Mouse (Mus musculus): ENCODE measurements around the gene Coro6. TPM values are rescaled to one million over a fixed set of nuclear protein-coding genes. Genes with fewer than 3 reads are reported as not detected.
A peak's percentile ranks its signal among the peaks of the same experiment; 100 is the strongest.

Gene Coro6
- polyA plus RNA-seq, 1 experiment: 1.7 TPM

DNA sequence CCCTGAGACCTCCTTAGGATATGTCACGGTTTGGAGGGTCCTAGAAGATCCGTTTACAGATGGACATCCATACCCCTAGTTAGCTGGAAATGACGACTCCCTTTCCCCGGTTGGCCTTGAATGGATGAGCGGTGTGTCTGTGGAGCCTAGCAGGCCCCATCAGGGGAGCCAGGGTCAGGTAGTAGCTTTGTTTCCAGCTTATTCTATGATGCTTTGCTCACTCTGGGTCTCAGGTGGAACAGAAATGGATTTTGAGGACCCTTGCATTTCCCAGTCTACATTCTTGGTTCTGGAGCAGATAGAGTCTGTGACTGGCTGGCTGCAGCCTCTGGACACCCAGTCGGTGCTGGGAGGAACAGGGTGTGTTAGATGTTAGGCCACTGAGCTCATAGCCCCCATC lies 32.6 kb downstream of the Coro6 start:
- Histone ChIP-seq H3K4me3 (ENCODE audit: insufficient read depth, low read depth, low read length) (peak overlapping the region; percentile 94), H3K27ac (replicated peaks; ENCODE audit: low read depth, low read length) (peak overlapping the region; percentile 87), H3K4me1 (ENCODE audit: control insufficient read depth, insufficient read depth, insufficient read length, low read length) (peaks cover 41% of the 10 kb centered on the region)

DNA sequence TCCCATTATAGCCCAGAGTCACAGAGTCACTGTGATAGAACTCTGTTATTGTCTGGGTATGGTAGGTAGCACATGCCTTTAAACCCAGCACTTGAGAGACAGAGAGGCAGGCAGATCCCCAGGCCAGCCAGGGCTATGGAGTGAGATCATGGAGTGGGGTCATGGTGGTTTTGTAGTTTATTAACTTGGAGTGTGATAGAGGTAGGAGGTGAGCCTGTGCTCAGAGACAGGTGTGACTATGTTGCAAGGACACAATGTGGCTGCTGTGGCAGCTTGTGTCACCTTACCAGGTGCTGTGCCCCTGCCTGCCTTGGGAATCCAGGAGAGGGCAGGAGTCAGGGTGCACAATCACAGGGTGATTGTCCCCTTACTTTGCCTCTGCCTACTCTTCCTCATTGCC lies 33.3 kb downstream of the Coro6 start:
- H3K27ac ChIP-seq (replicated peaks; ENCODE audit: low read depth, low read length): peak overlapping the region; percentile 87
- H3K4me1 ChIP-seq (ENCODE audit: control insufficient read depth, insufficient read depth, insufficient read length, low read length): peaks cover 41% of the 10 kb centered on the region
- no peak overlapping the region for H3K4me3 ChIP-seq (ENCODE audit: insufficient read depth, low read depth, low read length)

DNA sequence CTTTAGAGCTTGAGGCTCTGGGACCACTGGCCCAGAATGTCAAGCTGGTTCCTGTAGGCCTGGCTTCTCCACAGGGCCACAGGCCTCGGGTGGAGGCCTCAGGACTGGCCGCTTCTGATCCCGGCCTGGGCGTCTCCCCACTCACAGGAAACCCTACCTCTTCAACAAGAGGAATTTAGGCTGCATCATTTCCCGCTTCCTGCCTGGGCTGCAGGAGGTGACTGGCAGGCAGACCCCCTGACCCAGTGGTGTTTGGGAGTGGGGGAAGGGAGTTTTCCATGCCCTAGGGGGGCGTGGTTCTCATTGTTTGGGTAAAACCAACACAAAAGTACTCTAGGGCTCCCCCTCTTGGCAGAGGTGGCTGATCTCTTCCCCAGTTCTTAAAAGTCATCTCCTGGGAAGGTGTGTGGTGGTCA lies 35.1 kb downstream of the Coro6 start:
- peak overlapping the region; percentile 99 for H3K27ac ChIP-seq (replicated peaks; ENCODE audit: low read depth, low read length)
- peak overlapping the region; percentile 21 for H3K4me3 ChIP-seq (ENCODE audit: insufficient read depth, low read depth, low read length)
- H3K4me1 ChIP-seq (ENCODE audit: control insufficient read depth, insufficient read depth, insufficient read length, low read length): peaks cover 29% of the 10 kb centered on the region

DNA sequence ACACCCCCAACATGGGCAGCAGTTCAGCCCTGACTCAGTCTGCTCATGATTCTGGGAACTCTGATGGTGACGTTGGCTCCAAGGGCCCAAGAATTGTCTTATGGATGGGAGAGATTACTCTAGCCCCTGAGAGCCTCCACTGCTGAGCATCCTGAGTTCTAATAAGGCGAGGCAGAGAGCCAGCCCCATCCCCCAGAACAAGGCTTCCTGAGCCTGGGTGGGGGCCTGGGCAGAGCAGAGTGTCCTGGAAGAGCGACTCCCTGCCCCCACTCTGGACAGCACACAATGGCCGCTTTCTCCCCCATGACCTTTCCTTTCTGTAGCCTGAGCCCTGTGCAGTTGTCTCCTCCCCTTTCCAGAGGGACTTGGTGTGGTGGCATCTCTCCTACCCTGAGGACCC lies 35.6 kb downstream of the Coro6 start:
- peak overlapping the region; percentile 96 for H3K27ac ChIP-seq (replicated peaks; ENCODE audit: low read depth, low read length)
- peak overlapping the region; percentile 3; the same call in 1 of the 2 replicates for H3K4me3 ChIP-seq (ENCODE audit: insufficient read depth, low read depth, low read length)
- H3K4me1 ChIP-seq (ENCODE audit: control insufficient read depth, insufficient read depth, insufficient read length, low read length): peaks cover 32% of the 10 kb centered on the region

DNA sequence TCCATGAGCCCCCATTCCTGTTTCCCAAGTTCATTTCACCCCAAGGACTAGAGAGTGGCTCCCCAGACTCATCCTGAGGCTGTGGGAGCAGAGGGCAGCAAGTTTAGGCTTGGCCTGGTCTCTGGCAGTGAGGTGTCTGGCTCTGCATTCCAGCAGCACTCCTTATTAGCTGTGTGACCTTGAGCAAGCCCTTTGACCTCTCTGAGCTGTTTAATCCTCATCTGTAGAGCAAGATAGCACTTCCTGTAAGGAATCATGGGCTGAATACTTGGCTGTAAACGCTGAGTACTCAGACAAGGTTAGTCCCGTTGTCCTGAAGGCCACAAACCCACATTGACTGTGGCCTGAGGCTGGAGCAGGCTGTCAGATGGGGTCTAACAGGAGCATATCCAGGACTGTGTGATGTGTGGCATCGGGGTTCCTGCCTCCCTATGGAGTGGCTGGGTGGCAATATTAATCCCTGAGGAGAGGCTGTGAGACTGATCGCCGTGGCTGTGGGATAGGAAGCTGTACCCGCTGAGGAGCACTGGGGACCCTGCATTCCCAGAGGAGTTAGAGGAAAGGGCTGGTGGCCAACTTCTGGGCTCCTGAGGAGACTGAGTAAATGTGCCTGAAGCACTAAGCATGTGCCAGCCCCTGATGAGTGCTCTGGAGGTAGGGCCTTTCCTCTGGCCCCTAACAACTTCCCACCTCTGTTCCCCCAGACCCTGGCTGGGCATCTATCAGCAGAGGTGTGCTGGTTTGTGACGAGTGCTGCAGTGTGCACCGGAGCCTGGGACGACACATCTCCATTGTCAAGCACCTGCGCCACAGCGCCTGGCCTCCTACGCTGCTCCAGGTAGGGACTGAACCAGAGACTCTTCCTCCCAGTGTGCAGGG lies 36.3 kb downstream of the Coro6 start:
- Histone ChIP-seq H3K27ac (replicated peaks; ENCODE audit: low read depth, low read length) (peak overlapping the region; percentile 96), H3K4me1 (ENCODE audit: control insufficient read depth, insufficient read depth, insufficient read length, low read length) (peaks cover 33% of the 10 kb centered on the region), H3K4me3 (ENCODE audit: insufficient read depth, low read depth, low read length) (no peak overlapping the region)

DNA sequence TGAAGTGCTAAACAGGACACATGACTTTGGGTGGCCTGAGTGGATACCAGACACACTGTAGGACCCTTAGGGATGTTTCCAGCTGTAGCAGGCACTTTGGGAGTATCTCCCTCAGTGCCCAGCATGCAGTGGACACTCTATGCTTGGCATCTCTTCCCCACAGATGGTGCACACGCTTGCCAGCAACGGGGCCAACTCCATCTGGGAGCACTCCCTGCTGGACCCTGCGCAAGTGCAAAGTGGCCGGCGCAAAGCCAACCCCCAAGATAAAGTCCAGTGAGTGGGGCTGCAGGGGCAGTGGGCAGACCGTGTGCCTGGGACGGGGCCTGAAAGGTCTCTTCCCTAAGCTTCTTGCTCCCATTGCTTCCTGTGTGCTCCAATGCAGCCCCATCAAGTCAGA lies 37.1 kb downstream of the Coro6 start:
- Histone ChIP-seq H3K4me3 (ENCODE audit: insufficient read depth, low read depth, low read length) (no peak overlapping the region), H3K4me1 (ENCODE audit: control insufficient read depth, insufficient read depth, insufficient read length, low read length) (peaks cover 33% of the 10 kb centered on the region)

DNA sequence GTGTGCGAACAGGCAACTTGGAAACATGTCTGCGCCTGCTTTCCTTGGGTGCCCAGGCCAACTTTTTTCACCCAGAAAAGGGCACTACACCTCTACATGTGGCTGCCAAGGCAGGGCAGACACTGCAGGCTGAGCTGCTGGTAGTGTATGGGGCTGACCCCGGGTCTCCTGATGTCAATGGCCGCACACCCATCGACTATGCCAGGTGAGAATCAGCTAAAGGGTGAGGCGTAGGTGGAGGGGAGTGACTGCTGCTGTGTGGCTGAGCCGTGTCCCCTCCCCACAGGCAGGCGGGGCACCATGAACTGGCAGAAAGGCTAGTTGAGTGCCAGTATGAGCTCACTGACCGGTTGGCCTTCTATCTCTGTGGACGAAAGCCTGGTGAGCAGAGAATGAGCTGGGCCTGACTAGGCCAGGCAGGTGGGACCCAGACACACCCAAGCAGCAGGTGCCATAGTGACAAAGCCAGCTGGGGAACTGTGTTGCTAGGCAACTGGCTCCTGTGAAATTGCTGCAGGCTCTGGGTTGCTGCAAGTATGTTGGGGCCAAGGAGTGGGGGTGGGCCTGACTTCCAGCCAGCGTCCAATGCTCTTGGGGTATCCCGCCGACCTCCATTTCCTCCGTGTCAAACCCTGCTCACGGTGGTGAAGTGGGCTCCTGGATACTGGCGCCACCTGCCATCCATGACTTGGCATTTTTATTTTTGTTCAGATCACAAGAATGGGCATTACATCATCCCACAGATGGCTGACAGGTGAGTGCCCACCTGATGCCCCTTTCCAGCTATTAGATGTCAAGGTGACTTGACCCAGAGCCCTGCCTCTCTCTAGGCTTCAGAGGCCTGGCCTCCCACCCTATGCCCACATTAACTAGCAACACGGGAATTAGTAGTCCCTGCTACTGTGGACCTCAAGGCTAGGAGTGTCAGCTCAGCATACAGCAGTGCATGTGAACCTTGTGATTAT lies 38.4 kb downstream of the Coro6 start:
- no peak overlapping the region for H3K4me3 ChIP-seq (ENCODE audit: insufficient read depth, low read depth, low read length)
- H3K4me1 ChIP-seq (ENCODE audit: control insufficient read depth, insufficient read depth, insufficient read length, low read length): peaks cover 29% of the 10 kb centered on the region
- no peak overlapping the region for H3K27ac ChIP-seq (replicated peaks; ENCODE audit: low read depth, low read length)

More for the DNA sequence above, 37.1 kb downstream of the Coro6 start:
- no peak overlapping the region for H3K27ac ChIP-seq (replicated peaks; ENCODE audit: low read depth, low read length)

DNA sequence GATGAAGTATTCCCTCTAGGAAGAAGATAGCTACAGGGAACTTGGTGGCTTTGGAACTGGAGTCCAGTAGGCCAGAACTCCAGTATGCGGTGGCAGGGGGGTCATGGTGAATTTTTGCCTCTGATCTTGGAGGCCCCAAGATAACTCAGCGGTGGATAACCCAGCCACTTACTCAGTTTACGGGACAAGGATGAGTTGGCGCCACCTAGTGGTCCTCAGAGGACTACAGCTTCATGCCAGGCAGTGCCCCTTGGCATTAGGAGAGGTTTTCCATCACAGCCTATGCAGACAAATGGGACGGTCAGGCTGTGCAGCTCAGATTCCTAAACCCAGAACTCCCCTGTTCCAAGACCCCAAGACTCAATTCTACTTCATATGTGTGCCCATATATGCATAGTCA lies 39.2 kb downstream of the Coro6 start:
- Histone ChIP-seq H3K27ac (replicated peaks; ENCODE audit: low read depth, low read length) (no peak overlapping the region), H3K4me3 (ENCODE audit: insufficient read depth, low read depth, low read length) (no peak overlapping the region), H3K4me1 (ENCODE audit: control insufficient read depth, insufficient read depth, insufficient read length, low read length) (peaks cover 22% of the 10 kb centered on the region)

DNA sequence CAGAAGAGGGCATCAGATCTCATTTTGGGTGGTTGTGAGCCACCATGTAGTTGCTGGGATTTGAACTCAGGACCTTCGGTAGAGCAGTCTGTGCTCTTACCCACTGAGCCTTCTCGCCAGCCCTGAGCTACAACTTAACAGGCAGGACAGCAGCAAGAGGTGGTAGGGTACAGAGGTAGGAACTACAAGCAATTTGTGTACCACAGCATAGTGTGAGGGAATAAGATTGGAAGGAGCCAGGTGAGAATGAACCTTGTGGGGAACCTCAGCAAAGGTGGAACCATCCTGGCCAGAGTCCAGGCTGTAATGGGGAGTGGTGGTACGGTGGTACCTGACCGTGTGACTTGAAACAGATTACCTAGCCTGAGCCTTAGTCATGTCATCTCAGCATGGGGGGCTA lies 39.8 kb downstream of the Coro6 start:
- no peak overlapping the region for H3K4me3 ChIP-seq (ENCODE audit: insufficient read depth, low read depth, low read length)
- H3K4me1 ChIP-seq (ENCODE audit: control insufficient read depth, insufficient read depth, insufficient read length, low read length): peaks cover 19% of the 10 kb centered on the region
- no peak overlapping the region for H3K27ac ChIP-seq (replicated peaks; ENCODE audit: low read depth, low read length)

DNA sequence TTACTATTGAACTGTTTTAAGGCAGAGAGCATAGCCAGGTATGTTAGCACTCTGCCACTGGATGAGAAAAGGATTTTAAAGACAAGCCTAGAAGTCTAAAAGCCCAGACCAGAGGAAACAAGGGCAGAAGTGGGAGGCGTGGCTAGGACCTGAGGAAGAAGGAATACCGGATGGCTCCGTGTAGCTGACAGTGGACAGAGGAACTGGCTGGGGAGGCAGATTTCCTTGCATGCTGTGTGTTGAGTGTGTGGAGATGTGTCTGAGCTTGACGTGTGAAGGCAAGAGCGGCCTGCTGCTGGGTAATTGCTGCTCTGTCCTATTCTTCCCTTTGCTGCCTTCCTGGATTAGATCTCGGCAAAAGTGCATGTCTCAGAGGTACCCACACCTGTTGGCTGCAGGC lies 40.3 kb downstream of the Coro6 start:
- Histone ChIP-seq H3K4me3 (ENCODE audit: insufficient read depth, low read depth, low read length) (no peak overlapping the region), H3K4me1 (ENCODE audit: control insufficient read depth, insufficient read depth, insufficient read length, low read length) (peaks cover 17% of the 10 kb centered on the region), H3K27ac (replicated peaks; ENCODE audit: low read depth, low read length) (no peak overlapping the region)

DNA sequence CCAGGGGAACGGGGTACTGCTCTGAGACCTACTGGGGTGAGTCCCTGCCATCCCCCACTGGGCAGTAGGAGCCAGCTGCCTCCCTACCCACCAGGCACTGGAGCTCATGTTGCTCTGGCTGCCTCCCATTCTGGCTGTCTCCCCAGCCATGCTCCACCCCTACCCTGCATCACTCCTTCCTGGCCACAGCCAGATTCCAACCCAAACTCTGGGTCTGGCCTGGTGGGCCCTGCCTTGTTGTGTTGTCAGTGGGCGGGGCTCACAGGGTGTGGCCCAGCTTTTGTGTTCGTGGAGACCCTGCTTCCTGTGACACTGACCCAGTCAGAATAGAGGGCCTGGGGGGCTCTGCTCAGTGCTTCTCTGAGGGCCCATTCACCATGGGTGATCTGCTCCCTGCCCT lies 41.3 kb downstream of the Coro6 start:
- Histone ChIP-seq H3K27ac (replicated peaks; ENCODE audit: low read depth, low read length) (no peak overlapping the region), H3K4me1 (ENCODE audit: control insufficient read depth, insufficient read depth, insufficient read length, low read length) (peaks cover 8% of the 10 kb centered on the region), H3K4me3 (ENCODE audit: insufficient read depth, low read depth, low read length) (no peak overlapping the region)

DNA sequence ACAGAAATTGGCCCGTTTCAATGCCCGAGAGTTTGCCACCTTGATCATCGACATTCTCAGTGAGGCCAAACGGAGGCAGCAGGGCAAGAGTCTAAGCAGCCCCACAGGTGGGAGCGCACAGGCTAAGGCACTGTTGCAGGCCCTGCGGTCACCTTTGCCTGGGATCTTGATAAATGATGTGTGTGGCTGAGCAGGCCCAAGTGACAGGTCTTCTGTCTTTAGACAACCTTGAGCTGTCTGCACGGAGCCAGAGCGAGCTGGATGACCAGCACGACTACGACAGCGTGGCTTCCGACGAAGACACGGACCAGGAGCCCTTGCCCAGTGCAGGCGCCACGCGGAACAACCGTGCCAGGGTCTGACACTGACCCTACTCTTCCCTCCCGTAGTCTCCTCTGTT lies 42.2 kb downstream of the Coro6 start:
- Histone ChIP-seq H3K4me3 (ENCODE audit: insufficient read depth, low read depth, low read length) (no peak overlapping the region), H3K27ac (replicated peaks; ENCODE audit: low read depth, low read length) (no peak overlapping the region), H3K4me1 (ENCODE audit: control insufficient read depth, insufficient read depth, insufficient read length, low read length) (peaks cover 4% of the 10 kb centered on the region)

DNA sequence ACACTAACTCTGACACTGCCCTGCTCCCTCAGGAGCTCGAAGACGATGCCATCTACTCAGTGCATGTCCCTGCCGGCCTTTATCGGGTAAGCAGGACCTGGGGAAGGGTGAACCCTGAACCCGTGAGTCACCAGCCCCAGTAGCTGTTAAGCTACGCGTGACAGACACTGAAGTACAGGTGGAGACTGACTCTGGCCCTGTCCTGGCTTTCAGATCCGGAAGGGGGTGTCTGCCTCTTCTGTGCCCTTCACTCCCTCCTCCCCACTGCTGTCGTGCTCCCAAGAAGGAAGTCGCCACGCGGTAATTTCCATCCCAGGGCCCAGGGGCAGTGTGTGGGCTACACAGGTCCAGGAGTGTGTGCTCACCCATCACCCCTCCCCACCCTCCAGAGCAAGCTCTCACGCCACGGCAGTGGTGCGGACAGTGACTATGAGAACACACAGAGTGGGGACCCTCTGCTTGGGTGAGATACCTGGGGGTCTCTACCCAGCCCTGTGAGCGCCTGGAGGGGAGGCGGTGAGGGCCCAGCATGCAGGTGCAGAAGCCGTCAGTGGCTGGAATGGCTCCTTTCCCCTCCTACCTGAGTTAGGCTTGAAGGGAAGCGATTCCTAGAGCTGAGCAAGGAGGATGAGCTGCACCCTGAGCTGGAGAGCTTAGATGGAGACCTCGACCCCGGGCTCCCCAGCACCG lies 43.2 kb downstream of the Coro6 start:
- Histone ChIP-seq H3K4me1 (ENCODE audit: control insufficient read depth, insufficient read depth, insufficient read length, low read length) (peaks cover 4% of the 10 kb centered on the region), H3K4me3 (ENCODE audit: insufficient read depth, low read depth, low read length) (no peak overlapping the region), H3K27ac (replicated peaks; ENCODE audit: low read depth, low read length) (no peak overlapping the region)

DNA sequence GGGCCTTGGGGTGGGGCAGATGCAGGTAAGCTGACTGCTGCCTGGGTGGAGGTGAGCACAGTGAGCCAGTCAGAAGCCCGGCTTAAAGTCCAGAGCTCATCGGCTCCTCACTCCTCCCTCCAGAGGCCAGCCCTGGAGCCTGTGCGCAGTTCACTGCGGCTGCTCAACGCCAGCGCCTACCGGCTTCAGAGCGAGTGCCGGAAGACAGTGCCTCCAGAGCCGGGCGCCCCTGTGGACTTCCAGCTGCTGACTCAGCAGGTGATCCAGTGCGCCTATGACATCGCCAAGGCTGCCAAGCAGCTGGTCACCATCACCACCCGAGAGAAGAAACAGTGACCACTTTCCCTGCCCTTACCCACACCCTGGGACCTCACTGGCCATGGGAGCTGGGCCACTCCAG lies 44.1 kb downstream of the Coro6 start:
- Histone ChIP-seq H3K27ac (replicated peaks; ENCODE audit: low read depth, low read length) (no peak overlapping the region), H3K4me1 (ENCODE audit: control insufficient read depth, insufficient read depth, insufficient read length, low read length) (peaks cover 4% of the 10 kb centered on the region), H3K4me3 (ENCODE audit: insufficient read depth, low read depth, low read length) (no peak overlapping the region)

DNA sequence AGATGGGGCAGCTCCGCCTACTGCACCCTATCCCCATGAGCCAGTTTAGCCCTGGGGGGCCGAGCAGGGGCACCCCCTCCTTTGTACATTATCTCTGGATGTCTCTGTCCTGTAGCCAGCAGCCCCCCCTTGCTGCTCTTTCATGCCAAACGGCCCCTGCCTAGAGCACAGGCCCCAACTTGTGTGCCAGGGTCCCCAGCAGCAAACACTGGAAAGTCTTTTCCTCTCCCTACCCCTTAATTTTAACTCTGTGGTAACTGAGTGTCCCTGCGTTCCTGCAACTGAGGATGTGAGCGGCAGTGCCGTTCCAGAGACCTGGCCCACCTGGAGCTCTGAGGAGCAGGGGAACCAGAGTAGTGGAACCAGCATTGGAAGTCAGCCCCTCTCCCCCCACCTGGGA lies 44.7 kb downstream of the Coro6 start:
- H3K27ac ChIP-seq (replicated peaks; ENCODE audit: low read depth, low read length): no peak overlapping the region
- H3K4me3 ChIP-seq (ENCODE audit: insufficient read depth, low read depth, low read length): no peak overlapping the region
- H3K4me1 ChIP-seq (ENCODE audit: control insufficient read depth, insufficient read depth, insufficient read length, low read length): peaks cover 4% of the 10 kb centered on the region

Measured in brown adipose tissue, adult 24 weeks (tissue).